Mouse (Mus musculus) megakaryocyte, embryonic 14.5 days (primary cell): ENCODE measurements at regions not wholly inside any gene's neighbourhood (a gene's known extent, or its start where the extent isn't known, plus 50 kb on each side); places are given as distances from the start of the nearest gene placed in this dataset.

Experiments used
- H3K27me3 ChIP-seq: replicated peaks from 2 replicates; pipeline ENCODE3; 2012; ENCODE audit warnings: inconsistent platforms
- H3K36me3 ChIP-seq: replicated peaks from 2 replicates; pipeline ENCODE3; 2012; ENCODE audit warnings: low read length, inconsistent platforms, mixed read lengths
- H3K4me1 ChIP-seq: 2 replicates; pipeline ENCODE4 v1.6.1; 2012; ENCODE audit warnings: inconsistent platforms
- H3K4me3 ChIP-seq: replicated peaks from 2 replicates; pipeline ENCODE3; 2012; ENCODE audit warnings: moderate library complexity, mild to moderate bottlenecking, inconsistent platforms
- H3K9me3 ChIP-seq: 2 replicates; pipeline ENCODE4 v1.6.1; 2012; ENCODE audit warnings: inconsistent platforms
- FLI1 ChIP-seq: IDR thresholded peaks from 2 replicates; pipeline ENCODE4 v1.6.1; 2012; ENCODE audit warnings: low read length, inconsistent platforms, mixed read lengths
- GATA1 ChIP-seq: IDR thresholded peaks from 3 replicates; pipeline ENCODE4 v1.6.1; 2012; ENCODE audit warnings: mixed read lengths, low read length, inconsistent platforms, borderline replicate concordance

GRCm38 (mm10) chr3:57128606-57129005, 173.2 kb downstream of the Tm4sf1 start:
- TF ChIP-seq GATA1 (no peak), FLI1 (no peak)
- Histone ChIP-seq H3K36me3 (no peaks in the 10 kb centered on the region), H3K9me3 (no peaks in the 10 kb centered on the region), H3K4me3 (no peak overlapping the region), H3K27me3 (no peaks in the 10 kb centered on the region), H3K4me1 (no peaks in the 10 kb centered on the region)

- no peak overlapping the region for H3K4me3 ChIP-seq
- H3K4me1 ChIP-seq, result no peaks in the 10 kb centered on the region
- H3K36me3 ChIP-seq, result no peaks in the 10 kb centered on the region
- H3K27me3 ChIP-seq, result no peaks in the 10 kb centered on the region
- TF ChIP-seq FLI1 (no peak), GATA1 (no peak)
- H3K9me3 ChIP-seq, result no peaks in the 10 kb centered on the region
Measured at GRCm38 (mm10) chr3:57125792-57126485, 175.8 kb downstream of the Tm4sf1 start.

GRCm38 (mm10) chr3:57118016-57118415, 183.8 kb downstream of the Tm4sf1 start:
- Histone ChIP-seq H3K27me3 (no peaks in the 10 kb centered on the region), H3K36me3 (no peaks in the 10 kb centered on the region), H3K9me3 (no peaks in the 10 kb centered on the region), H3K4me1 (no peaks in the 10 kb centered on the region), H3K4me3 (no peak overlapping the region)
- TF ChIP-seq FLI1 (no peak), GATA1 (no peak)

GRCm38 (mm10) chr3:57102254-57102653, 199.5 kb downstream of the Tm4sf1 start:
- H3K4me1 ChIP-seq, result no peaks in the 10 kb centered on the region
- H3K36me3 ChIP-seq, result no peaks in the 10 kb centered on the region
- TF ChIP-seq GATA1, result no peak
- no peaks in the 10 kb centered on the region for H3K27me3 ChIP-seq
- H3K9me3 ChIP-seq, result peaks cover 5% of the 10 kb centered on the region; the same call in 1 of the 2 replicates
- no peak overlapping the region for H3K4me3 ChIP-seq

GRCm38 (mm10) chr3:57100515-57100914, 201.3 kb downstream of the Tm4sf1 start:
- H3K4me1 ChIP-seq, result no peaks in the 10 kb centered on the region
- TF ChIP-seq FLI1, result no peak
- TF ChIP-seq GATA1, result no peak
- peaks cover 3% of the 10 kb centered on the region; the same call in 1 of the 2 replicates for H3K9me3 ChIP-seq
- no peaks in the 10 kb centered on the region for H3K27me3 ChIP-seq
- H3K36me3 ChIP-seq, result no peaks in the 10 kb centered on the region
- no peak overlapping the region for H3K4me3 ChIP-seq

- Histone ChIP-seq H3K9me3 (no peaks in the 10 kb centered on the region), H3K36me3 (no peaks in the 10 kb centered on the region), H3K4me3 (no peak overlapping the region), H3K4me1 (peaks cover 4% of the 10 kb centered on the region; the same call in 1 of the 2 replicates), H3K27me3 (no peaks in the 10 kb centered on the region)
- no peak for TF ChIP-seq GATA1
- TF ChIP-seq FLI1, result no peak
Measured at GRCm38 (mm10) chr3:57094936-57095335, 206.9 kb downstream of the Tm4sf1 start.

GRCm38 (mm10) chr3:57093201-57093940, 208.4 kb downstream of the Tm4sf1 start:
- H3K9me3 ChIP-seq, result peaks cover 4% of the 10 kb centered on the region
- H3K4me1 ChIP-seq, result peaks cover 6% of the 10 kb centered on the region
- no peak for TF ChIP-seq FLI1
- TF ChIP-seq GATA1, result no peak
- H3K36me3 ChIP-seq, result no peaks in the 10 kb centered on the region
- no peak overlapping the region for H3K4me3 ChIP-seq
- H3K27me3 ChIP-seq, result no peaks in the 10 kb centered on the region

- H3K4me3 ChIP-seq, result no peak overlapping the region
- no peaks in the 10 kb centered on the region for H3K9me3 ChIP-seq
- H3K4me1 ChIP-seq, result no peaks in the 10 kb centered on the region
- H3K27me3 ChIP-seq, result no peaks in the 10 kb centered on the region
- no peak for TF ChIP-seq FLI1
- TF ChIP-seq GATA1, result no peak
- H3K36me3 ChIP-seq, result no peaks in the 10 kb centered on the region
Measured at GRCm38 (mm10) chr3:57074516-57074915, 227.3 kb downstream of the Tm4sf1 start.

GRCm38 (mm10) chr3:57073962-57074506, 227.8 kb downstream of the Tm4sf1 start:
- no peaks in the 10 kb centered on the region for H3K36me3 ChIP-seq
- H3K9me3 ChIP-seq, result no peaks in the 10 kb centered on the region
- H3K27me3 ChIP-seq, result no peaks in the 10 kb centered on the region
- H3K4me1 ChIP-seq, result no peaks in the 10 kb centered on the region
- H3K4me3 ChIP-seq, result no peak overlapping the region
- TF ChIP-seq GATA1 (no peak), FLI1 (no peak)

- Histone ChIP-seq H3K27me3 (no peaks in the 10 kb centered on the region), H3K36me3 (no peaks in the 10 kb centered on the region), H3K9me3 (no peaks in the 10 kb centered on the region), H3K4me1 (no peaks in the 10 kb centered on the region), H3K4me3 (no peak overlapping the region)
- TF ChIP-seq GATA1 (no peak), FLI1 (no peak)
Measured at GRCm38 (mm10) chr3:57033021-57033420, 268.8 kb downstream of the Tm4sf1 start.
